Mouse (Mus musculus): ENCODE data around the gene Svep1. TPM values are rescaled to one million over a fixed set of nuclear protein-coding genes. Genes with fewer than 3 reads are reported as not detected.

Gene Svep1
- total RNA-seq, 2 experiments from 2014 or later, result not detected

DNA sequence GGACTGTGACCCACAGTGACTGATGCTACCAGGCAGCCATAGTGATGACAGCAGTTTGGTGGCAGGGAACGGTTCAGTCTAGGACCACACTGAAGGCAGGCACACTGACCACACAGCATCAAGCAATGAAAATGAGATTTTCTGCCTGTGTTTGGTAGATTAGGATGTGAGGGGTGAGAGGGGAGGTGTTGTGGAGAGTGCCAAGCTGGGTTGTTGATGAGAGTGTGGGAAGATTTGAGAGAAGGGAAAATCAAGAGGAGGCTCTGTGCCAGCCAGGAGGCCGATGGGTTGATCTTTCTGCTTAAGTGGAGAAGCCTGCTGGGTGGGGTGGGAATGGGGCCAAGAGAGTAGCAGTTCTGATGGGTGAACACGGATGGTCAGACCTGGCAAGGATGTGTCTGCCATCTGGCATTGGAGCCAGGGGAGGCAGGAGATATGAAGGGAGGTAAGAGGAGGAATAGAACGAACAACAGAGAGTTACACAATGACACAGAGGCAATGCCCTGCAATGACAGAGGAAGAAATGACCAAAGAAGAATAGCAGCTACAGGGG, 32.1 kb downstream of the Svep1 start:
- no peak for ATAC-seq (replicated peaks; ENCODE audit: low FRiP score, poor library complexity, severe bottlenecking)

DNA sequence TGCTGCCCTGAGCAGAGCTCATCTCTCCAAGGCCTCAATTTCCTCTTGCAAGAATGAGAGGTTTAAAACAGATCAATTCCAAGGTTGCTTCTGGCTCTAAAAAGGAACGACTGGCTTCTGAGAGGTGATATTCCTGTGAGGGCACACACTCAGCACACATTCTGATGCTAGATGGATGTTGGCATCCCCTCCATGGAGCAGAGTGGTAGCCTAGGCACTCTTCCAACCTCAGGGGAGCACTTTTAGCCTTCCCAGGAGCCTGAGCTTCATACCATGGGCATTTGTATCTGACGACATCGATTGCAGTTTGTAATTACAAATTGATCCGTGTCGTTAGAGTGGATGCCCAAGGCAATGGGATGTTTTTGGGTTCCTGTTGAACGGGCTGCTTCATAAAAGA, 33.3 kb downstream of the Svep1 start:
- ATAC-seq (replicated peaks; ENCODE audit: low FRiP score, poor library complexity, severe bottlenecking), result no peak

DNA sequence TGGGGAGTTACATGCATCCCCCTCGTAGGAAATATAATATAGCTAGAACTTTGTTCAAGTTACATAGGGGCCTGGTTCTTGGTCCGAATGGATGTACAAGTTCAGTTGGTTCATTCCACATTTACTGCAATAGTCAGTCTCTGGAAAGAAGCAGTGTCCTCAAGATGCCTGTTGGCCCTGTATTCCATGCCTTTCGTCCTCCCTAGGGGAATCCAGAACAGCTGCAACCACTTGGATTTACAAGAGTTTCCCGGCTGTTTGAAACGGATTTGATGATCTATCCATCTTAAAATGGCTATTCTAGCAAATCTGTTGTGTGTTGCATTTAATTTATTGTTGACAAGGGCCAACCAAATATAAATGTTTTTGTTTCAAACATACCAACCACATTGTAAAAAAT, 36.2 kb downstream of the Svep1 start:
- ATAC-seq (replicated peaks; ENCODE audit: low FRiP score, poor library complexity, severe bottlenecking), result no peak

DNA sequence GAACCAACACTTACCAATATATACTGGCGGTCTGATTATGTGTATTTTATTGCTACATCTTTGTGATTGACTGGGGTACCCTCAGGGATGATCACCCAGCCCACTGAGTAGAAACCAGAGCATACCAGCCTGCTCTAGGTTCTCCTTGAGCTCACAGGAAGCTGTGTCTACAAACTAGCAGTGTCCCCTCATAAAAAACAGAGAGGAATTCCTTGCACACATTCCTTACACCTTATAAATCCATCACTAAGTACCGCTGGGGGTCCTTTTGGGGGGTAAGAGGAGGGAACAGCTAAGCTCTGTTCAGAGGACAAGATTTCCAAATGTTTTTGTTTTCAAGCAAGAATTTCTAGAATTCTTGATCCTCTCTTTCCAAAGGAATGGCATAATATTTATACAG, 36.7 kb downstream of the Svep1 start:
- no peak for ATAC-seq (replicated peaks; ENCODE audit: low FRiP score, poor library complexity, severe bottlenecking)

DNA sequence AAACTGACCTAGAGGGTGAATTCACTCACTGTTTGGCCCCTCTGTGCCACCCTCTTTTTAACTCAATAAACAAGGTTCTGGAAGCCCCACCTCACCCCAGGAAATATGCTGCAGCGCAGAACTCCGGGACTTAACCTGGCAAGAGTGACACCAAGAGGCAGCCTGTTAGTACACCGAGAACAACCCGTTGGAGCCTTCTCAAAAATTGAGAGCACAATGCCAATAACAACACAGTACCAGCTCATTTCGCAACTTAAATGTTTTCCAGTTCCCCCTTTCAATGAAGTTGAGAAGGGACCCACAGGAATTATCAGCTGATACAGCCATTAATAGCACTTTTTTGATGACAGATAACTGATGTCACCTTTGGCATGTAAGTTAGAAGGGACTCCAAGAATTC, 38.3 kb downstream of the Svep1 start:
- ATAC-seq (replicated peaks; ENCODE audit: low FRiP score, poor library complexity, severe bottlenecking), result no peak

DNA sequence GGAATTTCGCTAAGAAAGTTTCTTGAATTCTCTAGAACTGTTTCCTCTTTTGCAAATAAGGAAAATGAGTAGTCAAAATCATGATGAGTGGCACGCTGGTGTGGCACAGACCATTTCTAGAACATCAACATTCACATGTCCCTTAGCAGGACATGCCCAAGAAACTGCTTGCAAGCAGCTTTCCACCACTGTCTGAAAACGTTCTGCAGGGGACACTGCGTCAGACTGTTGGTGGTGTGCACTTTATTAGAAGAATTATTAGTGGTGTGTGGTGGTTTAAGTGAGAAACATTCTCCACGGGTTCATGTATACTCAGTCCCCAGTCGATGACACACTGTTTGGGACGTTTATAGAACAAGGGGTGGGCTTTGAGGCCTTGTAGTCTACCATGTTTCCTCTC, 40.9 kb downstream of the Svep1 start:
- no peak for ATAC-seq (replicated peaks; ENCODE audit: low FRiP score, poor library complexity, severe bottlenecking)

DNA sequence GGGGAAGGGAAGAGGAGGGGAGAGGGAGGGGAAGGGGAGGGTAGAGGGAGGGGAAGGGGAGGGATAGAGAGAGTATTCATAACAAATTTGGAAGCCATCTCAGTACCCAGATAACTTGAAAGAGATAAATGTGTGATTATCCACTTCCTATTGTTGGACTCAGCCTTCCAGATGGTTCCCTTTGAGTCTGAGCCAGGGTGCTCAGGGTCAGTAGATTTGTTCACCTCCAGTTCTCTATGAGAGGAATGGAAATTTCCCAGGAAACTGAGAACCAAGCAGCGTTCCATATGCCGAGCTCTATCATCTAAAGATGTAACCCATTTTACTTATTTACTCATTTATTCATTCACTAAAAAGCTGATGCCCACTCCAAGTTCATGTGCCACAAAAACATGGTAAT, 44.8 kb downstream of the Svep1 start:
- no peak for ATAC-seq (replicated peaks; ENCODE audit: low FRiP score, poor library complexity, severe bottlenecking)

DNA sequence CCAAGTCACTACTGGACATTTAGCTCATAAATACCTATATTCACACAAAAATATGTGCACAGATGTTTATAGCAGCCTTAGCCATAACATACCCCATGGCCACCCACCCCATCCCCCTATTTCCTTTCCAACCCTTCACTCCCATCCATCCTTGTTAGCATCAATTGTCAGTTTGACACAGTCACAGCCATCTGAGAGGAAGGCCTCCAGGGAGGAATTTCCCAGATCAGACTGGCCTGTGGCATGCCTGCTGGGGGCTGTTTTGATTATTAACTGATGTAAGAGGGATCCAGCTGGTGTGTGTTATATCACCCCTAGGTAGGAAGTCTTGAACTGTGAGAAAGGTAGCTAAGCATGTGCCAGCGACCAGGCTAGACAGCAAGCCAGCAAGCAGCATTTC, 47.1 kb downstream of the Svep1 start:
- no peak for ATAC-seq (replicated peaks; ENCODE audit: low FRiP score, poor library complexity, severe bottlenecking)

DNA sequence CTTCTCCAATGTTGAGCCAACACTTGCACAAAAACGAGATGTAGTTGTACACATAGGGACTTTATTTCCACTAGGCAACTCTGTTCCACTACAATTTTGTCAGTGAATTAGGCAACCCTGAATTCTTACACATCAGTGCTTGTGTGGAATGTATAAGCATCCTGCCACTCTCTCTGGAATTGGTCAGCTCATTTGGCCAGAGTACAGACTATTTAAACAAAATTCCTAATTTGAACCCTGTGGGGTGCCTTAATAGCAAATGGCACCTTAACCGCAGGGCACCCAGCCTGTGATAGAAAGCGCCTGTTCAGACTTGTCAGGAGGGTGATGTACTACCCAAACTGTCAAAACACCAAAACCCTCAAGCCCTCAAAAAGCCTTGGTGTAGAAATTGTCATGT, 56.4 kb downstream of the Svep1 start:
- no peak for ATAC-seq (replicated peaks; ENCODE audit: low FRiP score, poor library complexity, severe bottlenecking)

DNA sequence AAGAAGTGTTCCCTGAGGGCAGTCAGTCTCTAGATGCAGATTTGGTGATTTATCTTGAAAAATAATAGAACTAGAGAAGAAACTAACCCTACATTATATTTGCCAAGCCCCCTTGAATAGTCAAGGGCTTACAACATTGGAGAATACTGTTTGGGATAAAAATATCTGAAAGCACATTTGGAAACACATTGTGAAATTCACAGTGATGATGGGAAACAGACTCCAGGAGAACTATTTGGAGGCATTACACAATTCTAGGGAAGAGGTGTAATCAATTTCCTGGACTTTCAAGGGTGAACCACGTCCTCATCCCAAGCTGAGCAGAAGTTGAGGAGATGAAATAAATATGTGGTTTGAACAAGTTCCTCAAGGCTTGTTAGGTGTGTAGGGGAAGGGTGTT, 57.5 kb downstream of the Svep1 start:
- no peak for ATAC-seq (replicated peaks; ENCODE audit: low FRiP score, poor library complexity, severe bottlenecking)

DNA sequence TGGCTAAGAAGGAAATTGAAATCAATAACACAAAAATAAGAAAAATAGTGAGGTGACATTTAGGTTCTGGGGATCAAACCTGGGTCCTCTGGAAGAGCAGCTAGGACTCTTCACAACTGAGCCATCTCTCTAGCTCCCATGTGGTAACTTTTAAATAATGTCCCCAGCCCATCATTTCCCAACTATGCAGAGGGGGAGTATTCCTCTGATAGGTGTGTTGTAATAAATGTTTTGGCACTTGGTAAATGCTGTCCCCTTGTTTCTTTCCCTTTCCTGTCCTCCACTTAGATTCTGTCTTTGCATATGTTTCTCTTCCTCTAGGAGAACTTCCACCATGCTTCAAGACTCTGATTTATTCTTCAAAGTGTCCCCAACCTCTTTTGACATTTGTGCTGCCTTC, 58.1 kb downstream of the Svep1 start:
- no peak for ATAC-seq (replicated peaks; ENCODE audit: low FRiP score, poor library complexity, severe bottlenecking)

DNA sequence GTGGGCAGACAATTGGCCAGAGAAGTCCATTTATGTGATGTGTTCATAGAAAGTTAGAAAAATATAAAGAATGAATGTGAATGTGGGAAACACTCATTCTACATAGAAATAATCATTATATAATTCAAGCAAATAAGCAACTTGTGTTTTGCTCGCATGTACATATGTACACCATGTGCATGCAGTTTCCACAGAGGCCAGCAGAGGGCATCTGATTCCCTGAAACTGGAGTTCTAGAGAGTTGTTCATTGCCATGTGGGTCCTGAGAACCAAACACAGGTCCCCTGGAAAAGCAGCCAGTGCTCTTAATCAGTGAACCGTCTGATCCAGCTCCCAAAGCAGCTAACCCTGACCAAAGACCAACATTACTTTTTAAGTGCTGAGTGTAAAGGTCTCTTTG, 60.0 kb downstream of the Svep1 start:
- no peak for ATAC-seq (replicated peaks; ENCODE audit: low FRiP score, poor library complexity, severe bottlenecking)

DNA sequence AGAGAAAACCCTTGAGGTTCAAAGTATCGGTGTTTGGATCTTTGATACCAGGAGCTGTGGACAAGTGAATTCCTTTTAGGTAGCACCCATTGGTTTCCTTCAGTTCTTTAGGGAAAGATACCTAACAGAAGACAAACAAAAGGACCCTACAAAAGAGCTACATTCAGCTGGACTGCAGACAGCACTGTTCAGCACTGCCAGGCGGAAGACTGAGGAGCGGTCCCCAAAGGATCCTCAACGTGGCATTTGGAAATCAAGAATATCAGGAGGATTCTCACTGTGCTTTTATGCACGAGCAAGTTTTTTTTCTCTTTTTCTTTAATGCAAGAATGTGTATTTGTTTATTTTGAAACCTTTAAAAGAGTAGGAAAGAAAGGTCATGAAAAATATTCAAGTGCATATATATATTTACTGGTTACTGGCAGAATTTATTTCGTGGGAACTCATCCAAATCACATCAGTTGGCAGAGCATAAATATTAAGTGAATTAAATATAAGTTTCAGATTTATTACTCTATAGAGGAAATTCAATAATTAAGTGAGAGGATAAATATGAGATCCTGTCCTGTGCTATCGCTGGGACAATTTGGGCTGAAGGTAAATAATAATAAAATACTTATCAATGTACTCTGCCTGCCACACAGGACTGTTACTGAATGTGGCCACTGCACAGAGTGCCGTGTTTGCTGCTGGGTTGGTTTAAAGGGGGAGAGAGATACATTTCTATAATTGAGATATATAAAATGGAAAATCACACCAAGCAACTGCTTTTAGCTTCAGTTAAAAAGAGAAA, 66.7 kb downstream of the Svep1 start:
- no peak for ATAC-seq (replicated peaks; ENCODE audit: low FRiP score, poor library complexity, severe bottlenecking)

DNA sequence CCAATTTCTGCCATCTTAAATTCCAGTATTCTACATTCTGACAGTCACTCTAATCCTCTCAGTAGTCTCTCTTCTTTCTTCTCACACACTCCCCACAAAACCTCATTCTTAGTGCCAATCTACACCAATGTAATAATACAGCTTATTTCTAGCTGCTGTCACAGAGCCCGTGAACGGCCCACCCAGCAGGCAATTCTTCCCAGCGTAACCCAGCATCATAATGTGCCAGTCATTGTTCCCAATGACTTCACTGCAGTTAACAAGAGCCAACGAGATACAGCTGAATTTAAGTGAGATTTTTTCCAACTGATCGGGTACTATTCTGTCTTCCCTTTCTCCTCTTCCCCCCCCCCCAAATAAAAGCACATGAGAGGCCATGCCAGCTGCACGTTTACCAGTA, 67.4 kb downstream of the Svep1 start:
- ATAC-seq (replicated peaks; ENCODE audit: low FRiP score, poor library complexity, severe bottlenecking), result no peak

DNA sequence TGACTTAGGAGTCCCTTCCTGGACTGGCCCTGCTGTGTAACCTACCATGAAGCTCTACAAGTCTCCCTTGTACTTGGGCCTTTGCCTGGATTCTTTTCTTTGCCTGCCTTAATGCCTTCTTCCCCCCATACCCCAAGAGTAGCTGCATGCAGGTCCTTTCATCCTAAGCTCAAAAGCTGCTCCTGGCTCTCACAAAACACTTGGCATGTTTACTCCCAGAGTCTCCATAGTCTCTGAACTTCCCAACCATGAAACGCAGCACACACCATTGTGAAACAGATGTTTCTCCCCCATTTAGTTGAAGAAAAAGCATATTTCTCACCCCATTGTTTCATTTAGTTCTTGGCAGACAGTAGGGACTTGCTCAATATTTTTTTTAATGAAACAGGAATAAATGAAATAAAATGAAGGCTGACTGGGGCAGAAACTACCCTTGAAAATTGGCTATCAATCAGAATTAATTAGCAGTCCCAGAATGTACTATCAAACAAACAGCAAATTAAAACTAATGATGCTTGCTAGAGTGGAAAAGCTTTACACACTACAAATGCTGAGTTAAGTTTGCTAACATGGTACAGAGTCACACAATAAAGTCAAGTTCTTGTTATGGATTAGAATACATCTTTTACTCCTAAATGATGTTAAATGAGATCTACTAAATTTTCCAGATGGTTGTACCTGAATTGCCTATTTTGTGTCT, 72.9 kb downstream of the Svep1 start:
- ATAC-seq (replicated peaks; ENCODE audit: low FRiP score, poor library complexity, severe bottlenecking), result no peak

DNA sequence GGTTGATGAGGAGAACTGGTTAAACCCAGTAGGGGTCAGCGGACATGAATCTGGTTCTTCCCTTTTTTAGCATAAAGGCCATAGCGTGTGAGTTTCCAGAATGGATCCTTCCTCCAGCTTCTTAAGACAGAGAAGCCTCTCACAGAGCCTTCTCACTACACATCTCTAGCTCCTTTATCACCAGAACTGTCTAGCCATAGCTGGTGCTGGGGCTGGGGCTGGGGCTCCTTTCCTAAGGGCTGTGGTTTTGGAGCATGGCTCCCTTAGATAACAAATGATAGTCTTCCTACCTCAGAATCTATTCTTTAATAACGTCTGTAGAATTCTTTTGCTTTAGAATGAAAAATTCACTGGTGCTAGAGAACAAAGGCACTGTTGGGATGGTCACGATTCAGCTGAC, 76.8 kb downstream of the Svep1 start:
- ATAC-seq (replicated peaks; ENCODE audit: low FRiP score, poor library complexity, severe bottlenecking), result no peak

DNA sequence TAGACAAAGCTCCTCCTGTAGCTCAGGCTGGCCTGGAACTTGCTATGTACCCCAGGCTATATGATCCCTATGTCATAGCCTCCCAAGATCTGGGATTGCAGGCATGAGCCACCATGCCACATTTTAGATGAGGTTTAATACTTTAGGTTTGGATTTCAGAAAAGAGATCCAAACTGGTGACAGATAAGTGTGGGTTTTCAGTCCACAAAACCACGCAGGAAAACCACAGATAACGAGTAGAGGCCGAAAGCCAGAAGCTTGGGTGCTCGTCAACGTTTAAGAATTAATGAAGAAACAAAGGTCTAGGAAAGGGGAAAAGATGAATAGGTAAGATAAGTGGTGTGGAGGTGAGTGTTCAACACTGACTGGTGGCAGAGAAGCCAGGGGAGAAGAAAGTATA, 79.6 kb downstream of the Svep1 start:
- no peak for ATAC-seq (replicated peaks; ENCODE audit: low FRiP score, poor library complexity, severe bottlenecking)

DNA sequence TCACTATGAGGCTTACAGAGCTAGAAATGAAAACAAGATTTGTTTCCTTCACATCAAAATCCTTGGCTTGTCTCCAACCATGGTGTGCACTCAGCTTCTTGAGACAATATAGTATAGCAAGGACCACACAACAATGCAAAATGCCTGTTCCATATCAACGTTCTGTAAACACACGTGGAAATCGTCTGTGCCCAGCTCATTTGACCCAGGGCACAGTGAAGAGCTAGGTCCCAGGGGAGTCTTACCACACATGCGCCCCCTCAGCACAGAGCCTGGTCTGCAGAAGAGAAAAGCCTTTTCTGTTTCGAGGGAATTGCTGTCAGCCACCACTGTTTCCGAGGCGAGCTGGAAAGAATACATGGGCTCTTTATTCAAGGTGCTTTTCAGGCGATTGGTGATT, 91.2 kb downstream of the Svep1 start:
- no peak for ATAC-seq (replicated peaks; ENCODE audit: low FRiP score, poor library complexity, severe bottlenecking)

DNA sequence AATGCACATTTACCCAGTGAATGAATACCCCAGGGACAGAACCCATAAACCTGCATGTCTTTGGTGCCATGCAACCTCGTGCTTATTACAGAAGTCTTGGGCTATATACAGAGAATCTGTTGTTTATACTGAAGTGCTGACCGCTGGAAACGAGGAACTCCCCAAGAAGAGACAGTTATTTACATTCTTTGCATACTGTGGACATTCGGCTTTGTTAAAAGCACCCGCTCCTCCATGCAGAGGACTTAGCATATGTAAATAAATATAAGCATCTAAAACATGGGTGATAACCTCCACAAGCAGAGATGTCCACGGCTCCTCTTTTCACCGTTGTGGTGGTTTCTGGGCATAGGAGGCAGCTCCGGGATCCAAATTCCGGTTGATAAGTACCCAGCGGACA, 95.7 kb downstream of the Svep1 start:
- ATAC-seq (replicated peaks; ENCODE audit: low FRiP score, poor library complexity, severe bottlenecking), result no peak

DNA sequence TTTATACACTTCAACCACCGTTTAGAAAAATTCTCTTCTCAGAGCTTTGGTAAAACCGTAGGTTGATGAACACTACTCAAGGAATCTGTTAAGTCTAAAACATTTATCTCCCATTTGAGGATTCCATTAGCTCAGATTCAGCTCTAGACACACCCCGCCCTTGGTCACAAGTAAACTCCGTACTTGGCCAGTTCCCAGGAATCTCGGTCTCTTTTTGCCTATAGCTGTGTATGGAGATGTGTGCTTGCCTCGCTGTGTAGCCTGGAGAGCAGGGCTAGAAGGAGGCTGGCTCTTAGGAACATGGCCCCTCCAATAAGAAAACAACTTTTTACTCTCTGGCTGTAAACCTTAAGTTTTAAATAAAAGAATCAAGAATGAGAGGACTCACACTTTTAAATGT, 96.9 kb downstream of the Svep1 start:
- no peak for ATAC-seq (replicated peaks; ENCODE audit: low FRiP score, poor library complexity, severe bottlenecking)

DNA sequence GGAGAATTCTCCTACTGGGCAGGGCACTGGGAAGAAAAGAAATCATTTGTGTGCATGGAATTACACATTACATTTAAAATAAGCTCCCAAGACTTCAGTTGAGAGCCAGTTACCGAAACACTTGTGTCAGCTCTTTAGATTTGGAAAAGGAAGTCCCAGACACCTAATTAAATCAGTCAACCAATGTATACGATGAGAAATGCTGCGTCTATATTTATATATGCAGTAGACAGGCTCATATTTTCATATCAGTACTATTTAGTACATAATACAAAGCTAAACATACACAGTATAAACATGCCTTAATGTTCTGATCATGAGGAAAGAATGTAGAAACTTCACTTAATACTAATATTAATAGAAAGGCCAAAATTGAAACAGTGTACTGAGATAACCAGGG, 98.3 kb downstream of the Svep1 start:
- no peak for ATAC-seq (replicated peaks; ENCODE audit: low FRiP score, poor library complexity, severe bottlenecking)
